Mouse (Mus musculus) neural tube, embryonic 11.5 days (tissue): ENCODE measurements around the gene Mms19. TPM values are rescaled to one million over a fixed set of nuclear protein-coding genes. Genes with fewer than 3 reads are reported as not detected.

Experiments used
- ATAC-seq: fragments of 200-750 bp; cut with Nextera tagmentation; 2 replicates; pipeline ENCODE4 v1.8.0; 2017; ENCODE audit warnings: moderate number of reproducible peaks, mild to moderate bottlenecking, moderate TSS enrichment, moderate library complexity; ENCODE audit not compliant: insufficient read depth, low FRiP score, low TSS enrichment
- DNase-seq: peaks from one replicate; pipeline ENCODE4 v3.0.0-alpha.2; 2015; ENCODE audit warnings: low spot score
- H3K27ac ChIP-seq: fragments of 300-500 bp; sonication (generic); 2 replicates; pipeline ENCODE4 v1.5.1; 2014; ENCODE audit warnings: low read depth, mild to moderate bottlenecking, low read length
- H3K27me3 ChIP-seq: fragments of 300-500 bp; sonication (generic); 2 replicates; pipeline ENCODE4 v1.6.1; 2014; ENCODE audit warnings: mild to moderate bottlenecking, low read length, mixed read lengths; ENCODE audit not compliant: control insufficient read depth, insufficient read depth
- H3K36me3 ChIP-seq: fragments of 300-500 bp; sonication (generic); 2 replicates; pipeline ENCODE4 v1.6.1; 2014; ENCODE audit warnings: mild to moderate bottlenecking, low read length, moderate library complexity, mixed read lengths; ENCODE audit not compliant: control insufficient read depth, insufficient read depth
- H3K4me1 ChIP-seq: fragments of 300-500 bp; sonication (generic); 2 replicates; pipeline ENCODE4 v1.6.1; 2014; ENCODE audit warnings: low read length, mixed read lengths; ENCODE audit not compliant: control insufficient read depth, insufficient read depth
- H3K4me2 ChIP-seq: fragments of 300-500 bp; sonication (generic); 2 replicates; pipeline ENCODE4 v1.6.1; 2014; ENCODE audit warnings: low read depth, mild to moderate bottlenecking, moderate library complexity
- H3K4me3 ChIP-seq: fragments of 300-500 bp; sonication (generic); 2 replicates; pipeline ENCODE4 v1.5.1; 2014; ENCODE audit warnings: low read depth, low read length
- H3K9ac ChIP-seq: fragments of 300-500 bp; sonication (generic); 2 replicates; pipeline ENCODE4 v1.6.1; 2014; ENCODE audit warnings: mild to moderate bottlenecking, low read length
- H3K9me3 ChIP-seq: fragments of 300-500 bp; sonication (generic); 2 replicates; pipeline ENCODE4 v1.6.1; 2016; ENCODE audit warnings: low read length; ENCODE audit not compliant: control insufficient read depth
- WGBS: fragments of 180-500 bp; shearing (Covaris S2); extraction: QIAGEN DNeasy Blood & Tissue Kit; methylation state at CpG from one replicate; pipeline ENCODE4 v1.1.7; 2014; 5-methylcytosine and 5-hydroxymethylcytosine counted together
- polyA plus RNA-seq: library from polyadenylated mRNA; unstranded; fragments of >200 nt; fragmentation: Nextera tagmentation; extraction: Ambion mirVana; gene quantifications from 2 replicates; pipeline ENCODE4 v1.2.1, GENCODE M21; 2014

Gene Mms19
- polyA plus RNA-seq, 1 experiment from 2014 or later, result 35.1 TPM

DNA sequence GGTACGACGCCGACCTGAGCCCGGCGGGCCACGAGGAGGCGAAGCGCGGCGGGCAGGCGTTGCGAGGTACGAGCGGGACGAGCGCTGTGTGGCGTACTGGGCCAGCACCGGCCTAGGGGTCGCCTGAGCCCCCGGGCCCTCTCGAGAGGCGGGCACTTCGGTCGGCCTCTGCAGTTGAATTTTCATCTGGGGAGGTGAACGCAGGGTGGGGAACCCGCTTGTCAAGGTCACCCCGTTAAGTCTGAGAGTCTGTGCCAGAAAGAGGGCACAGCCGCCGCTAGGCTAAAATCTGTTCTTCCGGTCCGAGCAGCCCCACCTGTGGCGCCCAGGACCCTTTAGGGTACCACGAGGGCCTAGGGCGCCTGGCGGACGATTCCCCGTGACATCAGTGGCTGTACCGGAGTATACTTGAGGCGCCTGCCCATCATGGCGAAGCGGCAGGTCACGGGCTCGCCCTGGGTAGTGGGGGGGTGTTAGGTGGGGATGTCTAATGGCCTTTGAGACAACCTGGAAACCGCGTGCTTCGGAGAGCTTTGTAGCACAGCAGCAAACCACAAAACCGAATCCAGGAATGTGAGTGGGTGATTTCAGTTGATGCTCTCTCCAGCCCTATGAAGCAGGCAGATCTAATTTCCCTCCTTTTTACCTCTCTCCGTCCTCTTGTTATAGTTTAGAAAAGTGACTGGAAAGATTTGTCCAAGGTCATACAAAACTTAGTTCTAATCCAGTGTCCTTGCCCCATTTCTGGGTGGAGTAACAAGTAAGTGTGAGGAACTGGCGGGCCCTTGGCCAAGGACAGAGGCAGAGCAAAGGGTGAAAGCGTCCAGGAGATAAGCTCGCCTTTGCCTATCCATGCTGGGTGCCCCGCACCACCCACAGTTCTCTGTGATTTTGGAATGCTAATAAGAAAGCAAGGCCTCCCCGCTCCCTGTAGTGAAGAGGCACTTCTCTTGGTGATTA is 68.6 kb downstream of the Mms19 start:
- WGBS, result under 1% methylated on average over 48 of the region's 53 CpGs
- Histone ChIP-seq H3K27me3 (no peaks in the 10 kb centered on the region), H3K36me3 (peaks cover 8% of the 10 kb centered on the region), H3K27ac (0 out of 2 replicates have a peak overlapping the region, but pooled peaks have one; percentile 53), H3K4me1 (peaks cover 14% of the 10 kb centered on the region), H3K4me2 (peak overlapping the region; percentile 93), H3K4me3 (peak overlapping the region; percentile 96), H3K9me3 (no peaks in the 10 kb centered on the region), H3K9ac (peak overlapping the region; percentile 84)
- DNase-seq, result peak; percentile 53
- ATAC-seq, result peak; percentile 70

DNA sequence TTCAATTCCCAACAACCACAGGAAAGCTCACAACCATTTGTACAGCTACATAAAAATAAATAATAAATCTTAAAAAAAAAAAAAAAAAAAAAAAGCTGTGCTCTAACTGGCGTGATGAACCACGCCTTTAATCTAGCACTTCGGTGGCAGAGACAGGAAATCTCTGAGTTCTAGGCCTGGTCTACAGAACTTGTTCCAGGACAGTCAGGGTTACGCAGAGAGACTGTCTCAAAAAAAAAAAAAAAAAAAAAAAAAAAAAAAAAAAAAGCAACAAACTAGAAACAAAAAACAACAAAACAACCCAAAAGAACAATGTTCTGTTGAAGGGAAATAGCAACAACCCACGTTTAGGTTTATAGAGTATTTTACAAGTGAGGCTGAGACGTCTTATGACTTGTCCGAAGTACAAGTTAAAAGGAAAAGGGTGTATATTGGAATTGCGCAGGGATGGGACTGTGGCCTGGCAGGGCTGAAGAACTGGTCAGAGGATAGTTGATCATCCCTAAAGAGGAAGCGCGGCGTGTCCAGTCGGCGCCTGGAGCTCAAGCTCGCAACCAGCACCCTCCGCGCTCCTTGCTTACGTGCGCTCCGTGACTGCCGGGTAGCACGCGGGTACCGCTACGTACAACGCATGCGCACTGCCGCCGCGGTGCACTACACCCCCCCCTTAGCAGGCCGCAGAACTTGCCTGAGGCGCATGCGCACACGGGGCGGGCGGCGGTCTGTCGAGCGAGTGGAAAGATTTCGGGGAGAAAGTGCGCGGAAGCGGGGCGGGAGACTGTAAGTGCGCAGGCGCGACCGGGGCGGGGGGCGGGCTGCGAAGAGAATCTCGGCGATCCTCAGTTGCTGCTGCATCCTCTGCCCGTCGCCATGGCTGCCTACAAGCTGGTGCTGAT is 69.5 kb downstream of the Mms19 start, which contains the start of gene Pgam1:
Pgam1 (plus strand) TSS at position 746 of the 896 bp plus-strand sequence.
- Histone ChIP-seq H3K36me3 (peaks cover 3% of the 10 kb centered on the region), H3K9ac (peak within 1 kb of the TSS; percentile 84), H3K9me3 (no peaks in the 10 kb centered on the region), H3K4me1 (peaks cover 14% of the 10 kb centered on the region), H3K4me2 (peak within 1 kb of the TSS; percentile 93), H3K27ac (peak within 1 kb of the TSS; percentile 65), H3K27me3 (no peaks in the 10 kb centered on the region), H3K4me3 (peak within 1 kb of the TSS; percentile 96)
- 8% methylated on average over 52 of the region's 54 CpGs for WGBS
- DNase-seq (peak; percentile 100), ATAC-seq (peak; percentile 88)

DNA sequence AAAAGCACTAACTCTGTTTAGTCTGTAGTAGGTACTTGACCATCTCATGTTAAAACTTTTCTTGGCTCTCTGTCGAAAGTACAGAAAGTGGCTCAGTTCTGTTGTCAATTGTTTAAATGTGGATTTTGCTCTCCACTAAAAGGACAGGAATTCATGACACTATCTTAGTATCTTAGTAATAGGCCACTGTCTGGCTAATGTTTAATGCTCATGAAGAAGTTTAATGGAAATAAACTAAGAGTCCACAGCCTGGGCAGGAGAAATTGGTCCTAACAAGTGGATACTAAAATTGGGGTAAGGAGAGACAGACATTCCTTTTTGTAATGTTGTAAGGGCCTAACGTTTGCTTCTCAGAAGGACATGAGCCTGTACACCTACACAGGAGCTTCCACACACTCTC is 70.6 kb downstream of the Mms19 start:
- no peak overlapping the region for H3K27ac ChIP-seq
- H3K36me3 ChIP-seq, result no peaks in the 10 kb centered on the region
- H3K4me3 ChIP-seq, result no peak overlapping the region
- peaks cover 14% of the 10 kb centered on the region for H3K4me1 ChIP-seq
- WGBS, result 92% methylated on average over 2 of the region's 2 CpGs
- H3K9ac ChIP-seq, result no peak overlapping the region
- no peak overlapping the region for H3K4me2 ChIP-seq
- DNase-seq (no peak), ATAC-seq (no peak)
- H3K27me3 ChIP-seq, result no peaks in the 10 kb centered on the region
- H3K9me3 ChIP-seq, result no peaks in the 10 kb centered on the region

DNA sequence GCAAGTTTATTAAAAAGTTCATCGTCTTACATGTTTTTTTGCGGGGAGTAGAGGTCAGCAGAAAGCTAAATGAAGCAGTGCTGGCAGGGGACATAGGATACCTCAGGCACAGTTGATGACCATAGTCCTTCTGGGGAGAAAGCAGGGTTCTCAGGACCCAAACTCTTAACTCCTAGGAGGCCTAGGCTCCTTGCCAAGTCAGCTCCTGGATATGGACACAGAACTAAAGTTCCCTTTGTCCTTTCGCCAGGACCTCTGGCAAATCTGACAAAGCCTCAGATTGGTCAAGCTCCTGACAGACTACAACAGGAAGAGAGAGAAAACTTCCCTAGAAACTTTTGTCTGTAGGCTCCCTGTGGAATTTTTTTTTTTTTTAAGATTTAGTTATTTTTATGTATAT is 72.2 kb downstream of the Mms19 start:
- no peaks in the 10 kb centered on the region for H3K27me3 ChIP-seq

DNA sequence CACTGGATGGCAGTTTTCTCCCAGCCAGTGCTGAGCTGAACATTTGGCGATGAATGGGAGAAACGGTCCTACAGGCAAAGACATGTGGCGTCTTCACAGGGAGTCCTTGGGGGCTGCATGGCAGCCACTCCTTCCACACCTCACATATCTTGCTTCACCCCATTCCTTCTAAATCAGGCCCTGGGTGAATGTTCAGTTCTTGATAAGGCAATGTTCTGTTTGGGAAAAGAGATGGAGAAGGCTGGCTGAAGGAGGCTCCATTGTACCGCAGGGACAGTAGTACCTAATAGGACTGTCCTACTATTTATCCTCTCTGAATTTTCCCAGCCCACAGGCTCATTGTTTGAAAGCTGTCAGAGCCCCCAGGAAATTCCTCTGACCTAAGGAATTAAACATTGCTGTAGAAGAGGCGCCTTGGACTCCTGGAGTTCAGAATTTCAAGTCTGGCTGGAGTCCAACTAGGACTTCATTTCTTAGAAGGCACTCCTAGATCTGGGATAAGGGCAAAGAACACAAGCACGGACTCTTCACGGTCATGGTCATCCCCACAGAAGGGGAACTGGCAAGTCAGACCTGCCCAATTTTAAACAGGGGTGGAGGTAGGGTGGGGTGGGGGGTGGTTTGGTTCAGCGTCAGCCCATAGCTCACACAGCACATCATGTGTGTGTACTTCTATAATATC is 73.7 kb downstream of the Mms19 start:
- ATAC-seq, result no peak
- no peaks in the 10 kb centered on the region for H3K9me3 ChIP-seq
- H3K4me1 ChIP-seq, result no peaks in the 10 kb centered on the region
- no peaks in the 10 kb centered on the region for H3K36me3 ChIP-seq
- no peak overlapping the region for H3K9ac ChIP-seq
- H3K27me3 ChIP-seq, result no peaks in the 10 kb centered on the region
- no peak overlapping the region for H3K4me2 ChIP-seq
- 60% methylated on average over 8 of the region's 8 CpGs for WGBS
- H3K27ac ChIP-seq, result no peak overlapping the region
- no peak overlapping the region for H3K4me3 ChIP-seq
- no peak for DNase-seq

More for the DNA sequence above, 72.2 kb downstream of the Mms19 start:
- Histone ChIP-seq H3K27ac (no peak overlapping the region), H3K4me2 (no peak overlapping the region), H3K4me1 (peaks cover 11% of the 10 kb centered on the region), H3K9me3 (no peaks in the 10 kb centered on the region), H3K4me3 (no peak overlapping the region), H3K36me3 (no peaks in the 10 kb centered on the region), H3K9ac (no peak overlapping the region)
- no peak for DNase-seq
- WGBS, result 93% methylated on average over 3 of the region's 3 CpGs
- no peak for ATAC-seq

DNA sequence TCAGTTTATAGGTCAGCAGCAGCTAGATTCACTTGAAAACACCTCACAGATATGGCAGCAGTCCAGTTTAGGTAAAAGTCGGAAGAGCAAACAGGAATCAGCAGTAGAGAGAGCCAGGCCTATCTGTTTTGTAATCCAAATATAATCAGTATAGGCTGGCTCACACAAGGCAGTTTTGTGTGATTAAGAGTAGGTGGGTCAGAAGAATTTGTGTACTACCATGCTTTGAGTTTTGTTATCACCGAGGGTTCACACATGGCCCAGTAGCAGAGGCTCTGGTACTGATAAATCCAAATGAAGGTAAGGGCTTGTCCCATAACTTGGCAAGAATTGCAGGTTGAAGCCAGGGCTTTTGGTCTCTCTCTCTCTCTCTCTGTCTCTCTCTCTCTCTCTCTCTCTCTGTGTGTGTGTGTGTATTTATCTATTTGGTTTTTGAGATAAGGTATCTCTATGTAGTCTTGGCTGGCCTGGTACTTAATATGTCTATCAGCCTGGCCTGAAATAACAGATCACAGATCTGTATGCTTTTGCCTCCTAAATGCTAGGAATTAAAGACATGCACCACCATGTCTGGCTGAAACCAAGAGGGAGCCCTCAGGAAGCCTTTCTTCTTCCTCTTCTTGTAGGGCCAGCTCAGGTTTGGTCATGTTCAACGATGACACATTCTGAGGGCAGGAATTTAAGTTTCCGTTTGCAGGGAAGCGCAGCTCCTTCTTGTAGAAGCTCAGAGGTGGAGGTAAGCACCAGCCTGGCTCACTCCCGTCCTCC is 74.5 kb downstream of the Mms19 start:
- WGBS, result 64% methylated on average over 6 of the region's 6 CpGs
- Histone ChIP-seq H3K4me1 (no peaks in the 10 kb centered on the region), H3K9ac (no peak overlapping the region), H3K9me3 (no peaks in the 10 kb centered on the region), H3K36me3 (no peaks in the 10 kb centered on the region), H3K27ac (no peak overlapping the region), H3K4me2 (no peak overlapping the region), H3K27me3 (no peaks in the 10 kb centered on the region), H3K4me3 (no peak overlapping the region)
- no peak for DNase-seq
- no peak for ATAC-seq

DNA sequence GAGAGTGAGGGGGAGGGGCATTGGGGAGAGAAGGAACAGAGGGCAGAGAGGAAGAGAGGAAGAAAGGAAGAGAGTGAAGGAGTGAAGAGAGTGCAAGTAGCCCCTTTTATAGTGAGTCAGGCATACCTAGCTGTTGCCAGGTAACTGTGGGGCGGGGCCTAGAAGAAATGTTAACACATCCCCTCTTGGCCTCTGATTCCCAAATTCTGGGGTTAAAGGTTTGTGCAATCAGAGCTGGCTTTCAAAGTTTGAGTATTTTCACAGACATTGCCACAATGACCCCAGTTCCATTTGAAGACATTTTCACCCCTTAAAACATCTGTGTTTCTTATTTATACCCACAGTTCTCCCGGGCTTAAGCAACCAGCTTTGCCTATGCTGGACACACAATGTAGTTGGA is 75.7 kb downstream of the Mms19 start:
- DNase-seq (no peak), ATAC-seq (no peak)
- no peak overlapping the region for H3K27ac ChIP-seq
- H3K4me3 ChIP-seq, result no peak overlapping the region
- no peak overlapping the region for H3K9ac ChIP-seq
- H3K9me3 ChIP-seq, result no peaks in the 10 kb centered on the region
- no peaks in the 10 kb centered on the region for H3K4me1 ChIP-seq
- no peak overlapping the region for H3K4me2 ChIP-seq
- no peaks in the 10 kb centered on the region for H3K36me3 ChIP-seq
- WGBS, result 74% methylated on average over 2 of the region's 2 CpGs
- no peaks in the 10 kb centered on the region for H3K27me3 ChIP-seq
